Mouse (Mus musculus): ENCODE measurements around the gene Pfdn5. TPM values are rescaled to one million over a fixed set of nuclear protein-coding genes. Genes with fewer than 3 reads are reported as not detected.

Pfdn5 gene
- total RNA-seq (2021): 100 to 1,000 TPM; 386 to 396 TPM

- DNase-seq (ENCODE audit: extremely low spot score in 1 of 2, low spot score in 1 of 2): peak; percentile 72 to 79
These were observed at the start of gene Pfdn5 for GRCm38 (mm10) chr15:102326022-102326576. TSS of gene Pfdn5 (plus strand) at chr15:102326116.

GRCm38 (mm10) chr15:102278726-102279091 is 47.2 kb upstream of the Pfdn5 start:
- DNase-seq (ENCODE audit: extremely low spot score in 1 of 2, low spot score in 1 of 2): no peak

DNA sequence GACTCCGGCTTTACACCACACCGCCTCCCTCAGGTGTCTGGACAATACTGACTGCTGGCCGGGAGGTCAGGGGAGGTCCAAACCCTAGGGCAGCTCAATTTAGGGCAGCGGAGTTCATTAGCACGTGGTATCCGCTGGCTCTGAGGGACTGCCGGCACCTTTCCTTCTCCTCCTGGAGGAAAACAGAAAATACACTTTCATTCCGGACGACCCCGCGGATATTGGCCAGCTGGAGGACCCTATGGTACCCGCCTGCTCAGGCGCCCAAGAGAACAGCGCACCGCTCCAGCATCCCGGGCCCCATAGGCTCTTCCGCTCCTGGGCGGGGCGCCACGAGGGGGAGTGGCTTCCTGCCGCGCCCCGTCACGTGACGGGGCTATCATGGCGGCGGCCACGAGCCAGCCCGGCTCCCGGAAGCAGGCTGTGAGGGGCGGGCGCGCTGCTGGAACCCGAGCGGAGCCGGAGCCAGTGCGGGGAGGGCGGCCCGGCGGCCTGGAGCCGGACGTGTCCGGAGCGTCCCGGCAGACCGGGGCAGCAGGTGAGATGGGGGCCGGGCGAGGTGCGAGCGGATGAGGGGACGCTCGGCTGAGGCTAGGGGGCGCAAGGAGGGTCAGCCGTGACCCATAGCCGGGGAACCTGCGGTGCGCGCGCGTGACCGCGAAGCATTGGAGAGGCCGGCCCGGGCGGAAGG is 46.7 kb upstream of the Pfdn5 start, which contains the start of gene Mfsd5:
Mfsd5 (plus strand) TSS at position 363 of the 691 bp plus-strand sequence.
- peak; percentile 81 to 82 for DNase-seq (ENCODE audit: extremely low spot score in 1 of 2, low spot score in 1 of 2)

DNA sequence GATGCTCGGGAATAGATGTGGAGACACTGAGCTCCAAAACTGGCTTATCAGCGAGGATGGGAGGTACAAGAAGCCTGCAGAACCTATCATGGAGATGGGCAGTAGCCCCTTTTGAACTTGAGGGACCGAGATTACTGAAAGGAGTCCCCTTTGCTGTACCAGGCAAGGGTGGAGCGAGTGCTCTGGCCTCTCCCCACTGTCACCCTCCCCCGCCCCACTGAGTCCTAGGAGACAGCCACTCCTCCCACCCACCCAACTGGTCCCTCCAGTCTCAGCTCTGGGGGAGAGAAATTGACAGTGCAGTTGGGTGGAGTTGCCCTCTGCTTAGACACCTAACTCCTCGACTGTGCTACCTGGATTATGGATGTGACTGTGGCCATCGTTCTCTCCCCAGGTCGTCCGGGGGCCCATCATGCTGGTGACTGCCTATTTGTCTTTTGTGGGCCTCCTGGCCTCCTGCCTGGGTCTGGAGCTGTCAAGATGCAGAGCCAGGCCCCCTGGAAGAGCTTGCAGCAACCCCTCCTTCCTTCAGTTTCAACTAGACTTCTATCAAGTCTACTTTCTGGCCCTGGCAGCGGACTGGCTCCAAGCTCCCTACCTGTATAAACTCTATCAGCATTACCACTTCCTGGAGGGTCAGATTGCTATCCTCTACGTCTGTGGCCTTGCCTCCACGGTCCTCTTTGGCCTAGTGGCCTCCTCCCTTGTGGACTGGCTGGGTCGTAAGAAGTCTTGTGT is 46.0 kb upstream of the Pfdn5 start:
- no peak for DNase-seq (ENCODE audit: extremely low spot score in 1 of 2, low spot score in 1 of 2)

GRCm38 (mm10) chr15:102280623-102281022 is 45.3 kb upstream of the Pfdn5 start:
- no peak for DNase-seq (ENCODE audit: extremely low spot score in 1 of 2, low spot score in 1 of 2)

GRCm38 (mm10) chr15:102282463-102283292 is 43.2 kb upstream of the Pfdn5 start:
- DNase-seq (ENCODE audit: extremely low spot score in 1 of 2, low spot score in 1 of 2): no peak

DNA sequence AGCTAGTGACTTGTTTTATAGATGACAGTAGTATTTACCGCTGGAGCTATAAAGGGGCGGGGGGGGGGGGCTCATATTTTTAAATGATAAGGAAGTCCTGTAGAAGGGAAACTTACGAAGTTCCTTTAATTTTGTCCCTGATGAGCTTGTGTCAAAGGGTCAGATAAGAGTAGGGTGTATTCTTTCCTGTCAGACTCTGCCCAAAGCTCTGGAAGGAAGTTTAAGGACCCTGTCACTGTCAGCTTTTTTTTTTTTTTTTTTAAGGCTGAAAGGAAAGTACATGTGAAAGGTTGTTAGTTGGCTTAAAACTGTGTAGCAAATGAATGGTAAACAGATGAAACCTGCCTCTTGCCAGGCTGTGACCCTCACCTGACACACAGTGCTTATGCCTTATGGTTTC is 42.3 kb upstream of the Pfdn5 start:
- DNase-seq (ENCODE audit: extremely low spot score in 1 of 2, low spot score in 1 of 2): no peak

DNA sequence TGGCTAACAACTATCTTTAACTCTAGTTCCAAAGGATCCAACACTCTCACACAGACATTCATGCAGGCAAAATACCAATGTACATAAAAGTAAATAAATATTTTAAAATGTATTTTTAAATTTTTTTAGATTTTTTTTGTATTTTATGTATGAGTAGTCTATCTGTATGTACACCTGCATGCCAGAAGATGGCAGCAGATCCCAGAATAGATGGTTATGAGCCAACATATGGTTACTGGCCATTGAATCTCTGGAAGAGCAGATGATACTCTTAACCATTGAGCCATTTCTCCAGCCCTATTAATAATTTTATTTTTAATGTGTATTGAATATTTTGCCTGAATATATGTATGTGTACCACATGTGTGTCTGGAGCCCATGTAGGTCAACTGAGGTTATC is 38.5 kb upstream of the Pfdn5 start:
- DNase-seq (ENCODE audit: extremely low spot score in 1 of 2, low spot score in 1 of 2): peak in 1 of 2 experiments; percentile 24

DNA sequence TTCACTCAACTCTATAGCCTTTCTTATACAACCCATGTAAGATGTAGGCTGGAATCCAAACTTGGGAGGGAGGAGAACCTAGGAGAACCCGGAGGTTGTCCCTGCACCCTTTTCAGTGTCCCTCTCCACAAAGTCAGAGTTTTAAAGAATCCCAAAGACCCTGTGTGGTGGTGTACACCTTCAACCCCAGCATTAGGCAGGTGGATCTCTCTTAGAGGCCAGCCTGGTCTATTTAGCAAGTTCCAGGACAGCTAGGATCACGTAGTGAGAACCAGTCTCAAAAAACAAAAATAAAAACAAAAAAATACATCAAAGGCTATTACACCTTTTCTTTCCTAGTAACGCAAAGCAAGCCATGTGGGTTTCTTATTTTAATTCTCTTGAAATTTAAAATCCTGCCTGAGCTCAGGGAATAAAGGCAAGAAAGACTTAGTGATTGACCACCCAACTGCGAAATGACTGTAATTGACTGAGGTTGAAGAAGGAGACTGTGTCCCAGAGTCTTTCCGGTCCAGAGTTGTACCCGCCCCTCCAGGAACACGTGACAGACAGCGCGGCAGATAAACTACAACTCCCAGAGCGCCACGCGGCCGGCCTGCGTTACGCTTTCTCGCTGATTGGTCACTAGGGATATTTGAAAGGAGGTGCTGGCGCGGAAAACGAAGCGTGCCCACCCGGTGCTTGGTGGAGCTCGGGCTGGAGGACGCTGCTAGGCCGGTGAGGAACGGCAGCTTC is 30.1 kb upstream of the Pfdn5 start, which contains the start of gene Espl1:
Espl1 (plus strand) TSS at position 634 of the 735 bp plus-strand sequence.
- DNase-seq (ENCODE audit: extremely low spot score in 1 of 2, low spot score in 1 of 2): peak; percentile 73 to 88

GRCm38 (mm10) chr15:102296368-102297006 is 29.4 kb upstream of the Pfdn5 start:
- no peak for DNase-seq (ENCODE audit: extremely low spot score in 1 of 2, low spot score in 1 of 2)

- DNase-seq (ENCODE audit: extremely low spot score in 1 of 2, low spot score in 1 of 2): no peak
These were observed 23.4 kb upstream of the Pfdn5 start for GRCm38 (mm10) chr15:102302542-102302941.

GRCm38 (mm10) chr15:102308717-102309116 is 17.2 kb upstream of the Pfdn5 start:
- no peak for DNase-seq (ENCODE audit: extremely low spot score in 1 of 2, low spot score in 1 of 2)

DNA sequence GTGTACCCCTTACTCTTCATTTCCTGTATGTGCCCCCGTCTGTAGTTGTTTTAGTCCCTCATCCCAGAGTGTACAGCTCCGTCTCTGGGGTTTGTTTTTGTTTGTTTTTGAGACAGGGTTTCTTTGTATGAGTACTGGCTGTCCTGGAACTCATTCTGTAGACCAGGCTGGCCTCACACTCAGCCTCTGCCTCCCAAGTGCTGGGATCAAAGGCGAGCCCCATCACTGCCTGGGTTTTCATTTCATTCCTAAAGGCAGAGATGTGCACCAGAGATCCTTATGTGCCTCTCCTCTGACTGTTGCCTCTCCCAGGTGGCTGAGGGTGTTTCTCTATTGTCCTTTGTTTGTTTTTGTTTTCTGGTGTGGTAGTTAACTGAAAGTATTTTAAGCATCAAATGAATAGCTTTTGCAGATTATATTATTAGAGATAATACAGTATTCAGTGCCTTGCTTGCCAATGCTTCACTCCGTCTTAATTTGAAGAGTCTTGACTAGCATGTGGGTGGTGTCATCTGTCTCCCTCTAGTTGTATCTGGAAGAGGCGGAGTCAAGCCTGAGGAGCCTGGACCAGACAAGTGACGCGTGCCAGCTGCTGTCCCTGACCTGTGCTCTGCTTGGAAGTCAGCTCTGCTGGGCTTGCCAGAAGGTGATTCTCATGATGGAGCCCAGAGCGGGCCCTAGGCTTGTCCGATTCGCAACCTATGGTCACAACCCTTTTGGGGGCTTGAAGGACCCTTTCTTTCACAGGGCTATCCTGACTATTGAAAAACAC is 15.7 kb upstream of the Pfdn5 start:
- no peak for DNase-seq (ENCODE audit: extremely low spot score in 1 of 2, low spot score in 1 of 2)

- DNase-seq (ENCODE audit: extremely low spot score in 1 of 2, low spot score in 1 of 2): no peak
These were observed 14.4 kb upstream of the Pfdn5 start for GRCm38 (mm10) chr15:102311489-102311888.

- DNase-seq (ENCODE audit: extremely low spot score in 1 of 2, low spot score in 1 of 2): no peak
These were observed 10.6 kb upstream of the Pfdn5 start for GRCm38 (mm10) chr15:102315292-102315691.

DNA sequence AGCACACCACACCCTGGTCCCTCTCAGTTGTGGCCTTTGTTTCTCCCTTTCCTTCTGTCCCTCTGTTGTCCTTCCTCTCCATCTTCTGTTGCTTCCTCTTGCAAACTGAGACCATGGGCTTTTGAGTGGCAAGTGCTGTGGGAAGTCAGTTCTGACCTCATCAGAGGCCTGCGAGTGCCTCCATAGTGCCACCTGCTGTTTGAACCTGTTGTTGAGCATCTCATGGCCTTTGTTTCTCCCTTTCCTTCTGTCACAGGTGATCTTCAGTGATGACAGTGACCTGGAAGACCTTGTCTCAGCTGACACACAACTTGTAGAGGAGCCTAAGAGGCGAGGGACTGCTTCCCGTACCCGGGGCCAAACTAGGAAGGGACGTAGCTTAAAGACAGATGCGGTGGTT is 9.7 kb upstream of the Pfdn5 start:
- peak; percentile 41 to 73 for DNase-seq (ENCODE audit: extremely low spot score in 1 of 2, low spot score in 1 of 2)

DNA sequence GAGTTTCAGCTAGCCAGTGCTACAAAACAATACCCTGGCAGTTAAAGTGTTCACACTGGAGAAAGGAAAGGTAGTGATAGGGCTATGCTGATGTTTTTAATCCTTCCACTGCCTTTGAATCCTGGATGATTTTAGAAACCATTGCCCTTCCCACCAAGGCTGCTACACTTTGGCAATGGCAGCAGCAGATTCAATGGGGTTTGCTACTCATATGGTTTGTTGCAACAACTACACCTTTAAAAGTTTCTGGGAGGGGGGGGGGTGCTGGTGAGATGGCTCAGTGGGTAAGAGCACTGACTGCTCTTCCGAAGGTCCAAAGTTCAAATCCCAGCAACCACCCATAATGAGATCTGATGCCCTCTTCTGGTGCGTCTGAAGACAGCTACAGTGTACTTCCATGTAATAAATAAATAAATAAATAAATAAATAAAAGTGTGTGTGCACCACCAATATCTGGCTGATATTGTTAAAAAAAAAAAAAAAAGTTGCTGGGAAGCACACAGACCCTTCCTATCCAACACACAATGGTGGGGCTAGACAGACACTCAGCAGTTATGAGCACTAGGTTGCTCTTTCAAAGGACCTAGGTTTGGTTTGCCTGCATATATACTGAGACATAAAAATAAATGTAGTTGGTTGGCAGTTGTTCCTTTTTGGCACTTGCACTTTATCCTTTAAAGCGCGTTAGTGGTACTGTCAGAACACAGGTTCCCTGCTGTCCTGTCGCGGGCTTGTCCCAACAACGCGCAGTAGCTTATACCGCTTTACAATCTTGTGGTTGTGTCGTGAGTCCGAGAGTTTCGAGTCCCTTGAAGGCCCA is 1.1 kb upstream of the Pfdn5 start:
- DNase-seq (ENCODE audit: extremely low spot score in 1 of 2, low spot score in 1 of 2): no peak

DNA sequence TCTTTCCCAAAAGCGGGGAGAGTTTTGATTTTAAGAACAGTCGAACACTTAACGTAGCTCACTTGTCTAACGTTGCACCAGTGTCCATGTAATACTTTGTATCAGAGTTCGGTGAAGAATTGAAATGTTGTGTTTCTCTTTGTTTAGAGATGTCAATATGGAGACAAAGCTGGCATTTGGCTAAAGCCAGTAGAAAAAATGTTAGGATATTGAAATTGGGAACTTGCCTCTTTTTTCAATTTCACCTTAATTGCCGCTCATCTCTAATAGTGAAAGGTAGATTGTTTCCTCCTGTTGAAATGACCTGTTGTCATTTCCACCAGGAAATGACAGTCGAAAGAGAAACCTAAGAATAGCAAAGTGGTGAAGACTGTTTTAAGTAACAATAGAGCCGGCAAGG is 976 bp downstream of the Pfdn5 start:
- DNase-seq (ENCODE audit: extremely low spot score in 1 of 2, low spot score in 1 of 2): no peak

Measured in layer of hippocampus, postnatal 25 days (tissue).